Mouse (Mus musculus): Measurements from ENCODE around the gene Flywch2.

DNA sequence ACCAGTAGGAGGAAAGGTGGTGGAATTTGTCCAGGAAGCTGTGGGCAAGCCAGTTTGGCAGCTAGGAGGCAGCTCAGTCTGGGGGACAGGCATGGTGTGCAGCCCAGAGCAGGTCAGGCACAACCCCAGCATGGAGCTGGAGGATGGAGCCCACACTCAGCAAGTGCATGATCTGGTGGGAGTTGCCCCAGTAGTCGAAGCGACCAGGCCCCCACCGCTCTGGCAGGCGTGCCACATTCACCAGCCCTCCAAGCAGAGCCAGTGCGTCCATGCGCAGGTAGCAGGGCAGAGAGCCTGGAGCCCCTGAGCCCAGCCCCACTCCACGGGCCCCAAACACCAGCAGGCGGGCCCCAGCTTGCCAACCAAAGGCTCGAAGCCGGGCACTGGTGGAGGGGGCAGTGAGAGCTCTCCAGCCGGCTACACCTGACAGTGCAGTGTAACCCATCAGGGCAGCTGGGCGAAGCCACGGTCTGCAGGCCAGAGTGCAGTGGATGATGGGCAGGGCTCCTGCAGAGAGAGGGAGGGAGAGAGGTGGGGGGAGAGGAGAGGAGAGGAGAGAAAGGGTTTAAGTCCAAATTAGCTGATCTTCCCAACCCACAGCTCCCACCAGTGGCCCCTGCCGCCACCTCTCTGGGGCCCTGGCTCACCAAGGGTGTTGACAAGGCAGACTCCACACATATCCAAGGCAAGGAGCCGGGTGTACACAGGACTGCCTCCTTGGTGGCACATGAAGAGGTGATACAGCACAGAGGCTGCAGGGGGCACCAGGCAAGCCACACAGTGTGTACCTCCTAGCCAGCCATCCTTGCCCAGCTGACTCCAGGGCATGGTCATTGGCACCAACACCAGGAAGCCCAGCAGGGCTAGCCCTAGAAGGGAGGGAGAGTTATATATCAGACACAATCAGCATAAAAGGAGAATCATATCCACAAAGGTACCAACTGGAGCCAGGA is 48.1 kb downstream of the Flywch2 start:
- TF ChIP-seq POLR2A (IDR thresholded peaks at IDR 0.05; ENCODE audit: borderline replicate concordance, extremely low read depth, insufficient read depth, insufficient read length, poor library complexity, severe bottlenecking) = no peak
- peak; percentile 8; the same call in 1 of the 2 replicates for TF ChIP-seq CTCF (IDR thresholded peaks at IDR 0.05; ENCODE audit: borderline replicate concordance, extremely low read depth, insufficient read depth, insufficient read length)

All from brain, embryonic 14.5 days (tissue).